Mouse (Mus musculus) erythroblast, adult 5-6 weeks (primary cell): ENCODE data around the gene BC017158. TPM values are rescaled to one million over a fixed set of nuclear protein-coding genes. Genes with fewer than 3 reads are reported as not detected.

Experiments used
- ATAC-seq: replicated peaks from 2 replicates; pipeline ENCODE4 v1.8.0; 2016; ENCODE audit warnings: moderate number of reproducible peaks, mild to moderate bottlenecking, moderate TSS enrichment, inconsistent platforms; ENCODE audit not compliant: poor library complexity, low FRiP score, severe bottlenecking
- total RNA-seq, 2 experiments: library from RNA; stranded (forward) in 1 of 2; stranded (reverse) in 1 of 2; fragments of 150-400 nt in 1 of 2; fragments of 200-764, 138-1000 nt in 1 of 2; gene quantifications; 2 replicates each; pipeline versions ENCODE4 v1.2.3 to v1.2.4; 2015 to 2017; ENCODE audit warnings: low replicate concordance in 2 of 2

BC017158 gene
- total RNA-seq, 2 experiments from 2014 or later, result 29.2 to 56.7 TPM

GRCm38 (mm10) chr7:128310229-128310688 lies 12.3 kb upstream of the BC017158 start:
- peak; percentile 72 for ATAC-seq

GRCm38 (mm10) chr7:128309776-128310175 lies 11.8 kb upstream of the BC017158 start:
- no peak for ATAC-seq

GRCm38 (mm10) chr7:128309216-128309615 lies 11.2 kb upstream of the BC017158 start:
- ATAC-seq, result no peak

GRCm38 (mm10) chr7:128307851-128308250 lies 9.9 kb upstream of the BC017158 start:
- no peak for ATAC-seq

- ATAC-seq, result peak; percentile 78
These were observed 6.9 kb upstream of the BC017158 start for GRCm38 (mm10) chr7:128304907-128305306.

GRCm38 (mm10) chr7:128304198-128304597 lies 6.2 kb upstream of the BC017158 start:
- no peak for ATAC-seq

GRCm38 (mm10) chr7:128302151-128302550 lies 4.2 kb upstream of the BC017158 start:
- no peak for ATAC-seq

GRCm38 (mm10) chr7:128300952-128301351 lies 3.0 kb upstream of the BC017158 start:
- ATAC-seq, result no peak

- peak; percentile 43 for ATAC-seq
These were observed 742 bp upstream of the BC017158 start for GRCm38 (mm10) chr7:128298481-128299342.

GRCm38 (mm10) chr7:128297291-128297616 lies 716 bp downstream of the BC017158 start:
- peak; percentile 33 for ATAC-seq

GRCm38 (mm10) chr7:128296514-128296913 lies 1.5 kb downstream of the BC017158 start:
- ATAC-seq, result peak; percentile 41

GRCm38 (mm10) chr7:128294785-128295184 lies 3.2 kb downstream of the BC017158 start:
- peak; percentile 30; the same call in 1 of the 2 replicates for ATAC-seq

- peak; percentile 90 for ATAC-seq
These were observed 8.9 kb downstream of the BC017158 start for GRCm38 (mm10) chr7:128288923-128289544.

GRCm38 (mm10) chr7:128285060-128285459 lies 12.9 kb downstream of the BC017158 start:
- no peak for ATAC-seq

GRCm38 (mm10) chr7:128284047-128284446 lies 13.9 kb downstream of the BC017158 start:
- no peak for ATAC-seq

GRCm38 (mm10) chr7:128282532-128283244 lies 15.3 kb downstream of the BC017158 start:
- no peak for ATAC-seq

GRCm38 (mm10) chr7:128281765-128282164 lies 16.2 kb downstream of the BC017158 start:
- no peak for ATAC-seq

GRCm38 (mm10) chr7:128279750-128280149 lies 18.2 kb downstream of the BC017158 start:
- ATAC-seq, result no peak

- no peak for ATAC-seq
These were observed 21.9 kb downstream of the BC017158 start for GRCm38 (mm10) chr7:128276051-128276450.

- ATAC-seq, result no peak
These were observed 26.5 kb downstream of the BC017158 start for GRCm38 (mm10) chr7:128271496-128271895.
